Comparison of ENCODE assay signal across 10 mouse cellular contexts in the genomic region with DNA sequence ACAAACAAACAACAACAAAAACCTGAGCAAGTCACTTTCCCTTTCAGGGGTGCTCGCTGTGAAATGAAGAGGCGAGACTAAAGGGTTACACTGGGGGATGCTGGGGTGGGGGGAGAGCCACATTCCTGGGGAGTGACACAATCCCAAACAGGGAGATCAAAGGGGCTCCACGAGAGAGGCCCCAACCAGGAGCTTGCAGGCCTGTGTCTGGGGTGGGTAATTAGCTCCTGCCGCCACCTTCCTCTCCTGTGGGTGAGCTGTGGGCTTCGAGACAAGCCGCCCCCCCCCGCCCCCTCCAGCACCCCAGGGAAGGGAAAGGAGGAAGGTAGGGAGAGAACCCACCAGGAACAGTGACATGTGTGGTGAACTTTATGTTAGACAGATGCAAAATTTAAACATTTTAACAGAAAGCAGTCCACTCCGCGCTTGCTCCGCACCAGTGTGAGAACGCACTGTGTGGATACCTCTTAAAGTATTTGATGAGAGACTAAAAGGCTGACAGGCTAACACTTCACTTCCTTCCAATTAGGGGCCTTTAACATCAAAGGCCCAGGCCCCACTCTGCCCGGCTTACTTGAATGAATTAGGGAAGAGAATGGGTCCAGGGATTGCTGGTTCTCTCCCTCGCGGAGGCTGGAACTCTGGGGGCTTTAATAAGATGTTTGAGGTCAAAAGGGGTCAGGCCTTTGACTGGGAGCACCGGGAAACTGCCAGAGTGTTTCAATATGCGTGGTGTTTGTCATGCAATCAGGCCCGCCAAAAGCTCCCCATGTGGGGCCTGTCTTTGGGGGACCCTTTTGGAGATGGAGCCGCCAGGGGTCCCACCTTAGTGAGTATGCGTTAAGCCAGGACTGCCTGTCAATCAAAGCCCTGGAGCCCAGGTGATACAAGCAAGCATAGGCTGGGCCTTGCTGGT.
A peak's percentile ranks its signal among the peaks of the same experiment; 100 is the strongest.
DNase-seq lines count a peak whose midpoint lies in the region; ATAC-seq lines count a peak whose summit lies in the region.
"Had no signal": no experiment of that assay in that cellular context is flagged by ENCODE, and none has a peak within 500 bp of the region (broad histone marks: within the 10 kb centered on the region; RNA-seq: fewer than 3 reads in every experiment).

No protein-coding gene starts in this region.

- no peak overlapping the region for H3K27ac ChIP-seq in forebrain, embryonic 16.5 days (ENCODE audit: low read length)
- 0 out of 2 replicates have a peak overlapping the region, but pooled peaks have one; percentile 10 for H3K27ac ChIP-seq in midbrain, embryonic 13.5 days

- DNase-seq in kidney, postnatal 4 days = peak; percentile 17 to 35
- DNase-seq in kidney, postnatal 14 days = no peak
- DNase-seq in embryo, embryonic 10 days (ENCODE audit: low spot score) = peak; percentile 76
- no peak for DNase-seq in cerebellum, postnatal 10 days
- no peak for DNase-seq in urinary bladder, postnatal 4 days (ENCODE audit: low spot score in 2 of 2)
- DNase-seq in cerebellum, postnatal 25 days = no peak
- DNase-seq: cerebellum, adult 11 months; kidney, adult 18-20 months had no signal

- ATAC-seq in forebrain, embryonic 16.5 days = peak; percentile 76
- ATAC-seq in midbrain, embryonic 13.5 days = peak; percentile 85

- 6% methylated on average over 19 of the region's 19 CpGs for WGBS in forebrain, embryonic 16.5 days
- WGBS in midbrain, embryonic 13.5 days = 3% methylated on average over 19 of the region's 19 CpGs

- H3K9me3 ChIP-seq in forebrain, embryonic 16.5 days (ENCODE audit: control insufficient read depth, low read length) = no peaks in the 10 kb centered on the region
- no peaks in the 10 kb centered on the region for H3K9me3 ChIP-seq in midbrain, embryonic 13.5 days

- H3K27me3 ChIP-seq in forebrain, embryonic 16.5 days (replicated peaks; ENCODE audit: control insufficient read depth, insufficient read depth, low read length) = no peaks in the 10 kb centered on the region
- H3K27me3 ChIP-seq in midbrain, embryonic 13.5 days = 0 out of 2 replicates have a peak, but pooled peaks cover 4% of the 10 kb centered on the region

- no peak overlapping the region for H3K9ac ChIP-seq in forebrain, embryonic 16.5 days (replicated peaks; ENCODE audit: low read depth, low read length)
- H3K9ac ChIP-seq in midbrain, embryonic 13.5 days (replicated peaks) = no peak overlapping the region

- H3K4me3 ChIP-seq in forebrain, embryonic 16.5 days (replicated peaks; ENCODE audit: low read length) = no peak overlapping the region
- no peak overlapping the region for H3K4me3 ChIP-seq in midbrain, embryonic 13.5 days (replicated peaks)

- no peaks in the 10 kb centered on the region for H3K36me3 ChIP-seq in forebrain, embryonic 16.5 days (ENCODE audit: control insufficient read depth, insufficient read depth)
- H3K36me3 ChIP-seq in midbrain, embryonic 13.5 days = no peaks in the 10 kb centered on the region

- peaks cover 36% of the 10 kb centered on the region for H3K4me1 ChIP-seq in forebrain, embryonic 16.5 days (replicated peaks; ENCODE audit: control insufficient read depth, insufficient read depth, low read length)
- peaks cover 20% of the 10 kb centered on the region for H3K4me1 ChIP-seq in midbrain, embryonic 13.5 days (replicated peaks)

- no peak overlapping the region for H3K4me2 ChIP-seq in forebrain, embryonic 16.5 days (ENCODE audit: low read length)
- H3K4me2 ChIP-seq in midbrain, embryonic 13.5 days (replicated peaks) = peak overlapping the region; percentile 33

Comparison
In these comparisons a context has a peak if more than half of its experiments do, and no peak if none do; other contexts are left out.
1. DNase-seq: peak in kidney, postnatal 4 days (2 of 2) and embryo, embryonic 10 days (single experiment); none in kidney, postnatal 14 days (single experiment), cerebellum, postnatal 10 days (0 of 2), urinary bladder, postnatal 4 days (0 of 2) and cerebellum, postnatal 25 days (0 of 2).